Mouse (Mus musculus) brain, embryonic 18.5 days (tissue): ENCODE measurements at regions not wholly inside any gene's neighbourhood (a gene's known extent, or its start where the extent isn't known, plus 50 kb on each side); places are given as distances from the start of the nearest gene placed in this dataset.

Experiments
- DNase-seq: peaks from one replicate; pipeline ENCODE4 v3.0.0-alpha.2; 2012; ENCODE audit warnings: low read depth, low spot score

DNA sequence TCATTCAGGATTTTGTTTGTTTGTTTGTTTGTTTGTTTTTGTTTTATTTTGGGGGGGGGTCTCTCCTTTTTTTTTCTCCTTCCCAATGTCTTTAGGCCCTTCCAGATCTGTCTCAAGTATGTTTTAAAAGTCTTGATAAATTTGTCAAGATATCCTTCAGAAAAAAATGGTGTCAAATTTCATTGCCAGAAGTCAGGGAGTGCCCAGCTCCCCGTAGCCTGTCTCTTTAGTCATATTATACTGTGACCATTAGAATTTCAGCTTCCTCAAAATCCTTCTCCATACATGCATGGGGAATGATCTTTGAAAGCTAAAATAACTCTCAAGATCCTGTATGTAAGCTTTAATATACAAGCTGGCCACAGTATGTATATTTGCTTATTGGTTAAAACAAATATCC, 134.3 kb upstream of the Lpp start:
- no peak for DNase-seq

DNA sequence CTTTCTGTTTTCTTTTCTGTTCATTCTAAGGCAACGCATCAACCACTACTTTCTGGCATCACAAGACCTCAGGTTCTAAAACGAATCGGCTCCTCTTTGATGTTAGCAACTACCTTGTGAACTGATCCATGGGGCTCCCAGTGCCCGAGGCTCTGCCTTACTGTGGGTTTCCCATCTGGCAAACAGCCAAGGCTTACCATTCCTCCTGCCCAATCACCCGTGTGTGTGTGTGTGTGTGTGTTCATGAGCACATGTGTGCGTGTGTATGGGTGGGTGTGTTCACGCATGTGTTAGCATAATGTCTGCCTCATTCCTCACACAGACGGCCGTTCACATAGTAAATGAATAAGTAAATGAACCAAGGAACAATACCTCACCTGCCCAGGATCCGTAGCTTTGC, 138.3 kb upstream of the Lpp start:
- DNase-seq, result no peak

GRCm38 (mm10) chr16:24254590-24254989, 138.7 kb upstream of the Lpp start:
- no peak for DNase-seq

DNA sequence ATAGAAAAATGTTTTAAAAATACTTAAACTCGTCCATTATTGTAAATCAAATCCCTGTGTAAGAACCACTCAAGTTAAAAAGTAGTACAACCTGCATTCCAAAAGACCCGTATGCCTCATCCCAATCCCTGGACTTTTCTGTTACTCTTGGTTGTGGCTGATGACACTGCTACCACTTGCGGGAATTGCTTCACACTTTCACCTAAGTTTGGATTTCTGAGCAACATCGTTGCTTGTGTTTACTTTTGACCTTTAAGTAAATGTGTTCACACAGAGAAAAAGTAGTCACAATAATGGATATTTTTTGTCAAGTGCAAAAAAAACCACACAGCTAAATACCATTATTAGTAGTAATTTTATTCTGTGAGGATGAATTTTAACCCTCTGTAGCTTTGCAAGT, 139.2 kb upstream of the Lpp start:
- DNase-seq, result no peak

DNA sequence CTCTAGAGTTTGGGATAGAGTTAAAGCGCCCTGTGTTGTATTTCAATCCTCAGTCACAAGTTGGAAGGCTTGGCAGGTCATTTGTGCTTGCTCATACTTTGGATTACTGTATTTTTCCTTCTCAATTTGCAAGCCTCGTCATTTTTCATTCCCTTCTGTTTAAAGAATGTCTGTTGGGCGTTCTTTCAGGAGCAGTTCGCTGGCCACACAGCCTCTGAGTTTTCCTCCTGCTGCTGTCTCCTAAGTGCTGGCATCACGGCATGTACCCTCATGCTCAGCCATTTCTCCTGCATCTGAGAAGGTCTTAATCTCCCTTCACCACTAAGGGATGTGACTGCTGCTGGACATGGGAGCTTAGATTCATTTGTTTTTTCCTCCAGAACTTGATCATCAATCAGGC, 146.0 kb upstream of the Lpp start:
- DNase-seq, result no peak

GRCm38 (mm10) chr16:24238075-24238555, 155.2 kb upstream of the Lpp start:
- DNase-seq, result no peak

DNA sequence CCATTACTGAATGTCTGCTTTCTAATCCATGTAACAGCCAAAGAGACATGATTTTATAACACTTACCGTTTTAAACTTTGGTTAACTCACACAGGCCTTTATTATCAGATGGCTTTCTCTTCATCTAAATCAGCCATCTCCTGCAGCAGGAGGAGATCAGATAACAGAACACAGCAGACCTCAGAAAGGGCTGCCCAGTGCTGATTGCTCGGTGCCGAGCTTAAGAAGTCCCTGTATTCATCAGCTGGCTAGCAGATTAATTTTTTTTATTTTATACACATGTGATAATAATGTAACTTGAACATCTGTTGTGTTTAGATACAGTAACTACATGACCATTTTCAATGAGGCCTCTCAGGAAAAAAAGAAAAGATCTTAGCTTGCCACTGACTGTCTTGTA, 155.9 kb upstream of the Lpp start:
- no peak for DNase-seq

DNA sequence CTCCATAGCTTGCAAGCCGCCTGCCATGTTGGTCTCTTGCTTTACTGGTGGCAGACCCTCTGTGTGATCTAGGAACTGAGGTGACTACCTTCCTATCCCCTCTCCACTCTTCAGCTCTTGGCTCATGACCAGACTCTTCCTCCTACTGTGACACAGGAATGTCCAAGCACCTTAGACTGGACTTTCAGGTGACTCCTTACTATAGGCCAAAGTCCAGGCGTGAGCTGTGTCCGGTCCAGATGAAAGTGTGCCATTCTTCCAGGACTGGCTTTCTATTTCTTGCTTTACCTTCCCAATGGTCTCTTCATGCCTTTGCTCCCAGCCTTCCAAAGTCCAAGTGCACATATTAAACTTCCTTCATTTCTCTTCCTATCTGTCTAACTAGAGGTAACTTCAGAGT, 156.3 kb upstream of the Lpp start:
- no peak for DNase-seq

DNA sequence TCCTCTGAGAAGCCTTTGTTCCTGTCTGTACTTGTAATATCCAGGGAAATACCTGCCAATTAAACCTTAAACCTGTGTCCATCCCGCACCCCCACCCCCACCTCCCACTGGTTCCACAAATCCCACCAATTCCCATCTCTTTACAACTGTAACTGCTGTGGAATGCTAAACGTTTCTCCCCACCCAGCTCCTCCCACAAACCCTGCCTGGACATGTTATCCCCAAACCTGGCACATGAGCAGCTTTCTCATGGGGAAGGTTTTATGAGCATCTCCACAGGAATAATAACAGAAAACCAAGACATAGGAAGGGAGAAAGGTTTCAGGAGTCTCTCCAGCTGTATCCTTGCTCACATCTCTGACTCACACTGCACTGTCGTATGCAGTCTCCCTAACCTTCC, 156.8 kb upstream of the Lpp start:
- no peak for DNase-seq

GRCm38 (mm10) chr16:24234795-24235194, 158.5 kb upstream of the Lpp start:
- DNase-seq, result no peak

- DNase-seq, result no peak
Observed at GRCm38 (mm10) chr16:24232001-24232530, 161.2 kb upstream of the Lpp start.

GRCm38 (mm10) chr16:24231506-24231905, 161.8 kb upstream of the Lpp start:
- DNase-seq, result peak; percentile 6

- DNase-seq, result no peak
Observed at GRCm38 (mm10) chr16:24229002-24229607, 164.2 kb upstream of the Lpp start.

- no peak for DNase-seq
Observed at GRCm38 (mm10) chr16:24225897-24226296, 167.4 kb upstream of the Lpp start.

DNA sequence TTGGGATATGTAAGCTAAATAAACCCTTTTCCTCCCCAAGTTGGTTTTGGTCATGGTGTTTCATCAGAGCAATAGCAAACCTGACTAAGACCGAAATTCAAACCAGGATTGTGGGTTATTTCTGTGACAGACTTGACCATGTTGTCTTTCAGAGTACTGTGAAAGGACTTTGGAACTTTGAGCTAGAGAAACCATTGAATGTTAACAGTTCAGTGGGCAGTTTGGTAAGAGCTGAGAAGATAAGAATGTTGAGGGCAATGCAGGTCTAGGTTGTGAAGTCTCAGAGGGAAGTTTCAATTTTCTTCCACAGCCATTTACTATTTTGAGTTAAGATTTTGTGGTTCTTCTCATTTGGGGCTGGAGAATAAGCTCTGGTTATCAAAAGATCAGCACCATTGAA, 168.2 kb upstream of the Lpp start:
- no peak for DNase-seq

GRCm38 (mm10) chr16:24223901-24224300, 169.4 kb upstream of the Lpp start:
- DNase-seq, result no peak

GRCm38 (mm10) chr16:24223527-24223880, 169.8 kb upstream of the Lpp start:
- DNase-seq, result no peak

DNA sequence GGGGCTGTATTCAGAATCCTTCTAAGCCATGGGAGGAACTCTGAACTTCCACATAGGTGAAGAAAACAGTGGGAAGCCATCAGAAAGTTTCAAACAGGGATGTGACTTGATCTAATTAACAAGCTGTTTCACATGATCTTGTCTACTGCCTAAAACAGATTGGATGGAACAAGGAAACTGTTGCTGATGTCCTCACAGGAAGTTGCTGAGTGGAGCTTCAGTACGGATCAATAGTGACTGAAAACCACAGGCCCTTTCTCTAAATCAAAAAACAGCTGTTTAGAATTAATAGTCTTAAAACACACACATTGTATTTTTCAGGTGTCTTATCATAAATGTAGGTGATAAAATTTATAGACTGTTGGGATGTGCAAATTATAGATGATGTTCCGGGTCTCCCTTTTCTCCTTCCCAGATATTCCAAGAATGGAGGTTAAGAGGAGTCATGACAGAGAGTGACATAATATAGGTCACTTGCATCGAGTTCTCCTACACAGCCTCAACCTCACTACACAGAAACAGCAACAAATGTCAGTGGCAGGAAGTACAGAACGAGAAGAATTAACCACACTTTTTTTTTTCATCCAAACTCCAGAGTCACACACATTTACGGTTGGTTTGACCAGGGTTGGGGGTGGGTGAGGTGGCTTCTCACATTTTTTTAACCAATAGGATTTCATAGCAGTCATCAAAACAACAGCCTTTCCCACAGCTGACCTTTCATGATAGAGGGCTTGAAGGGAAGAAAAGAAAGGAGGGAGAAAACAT, 170.4 kb upstream of the Lpp start:
- no peak for DNase-seq

DNA sequence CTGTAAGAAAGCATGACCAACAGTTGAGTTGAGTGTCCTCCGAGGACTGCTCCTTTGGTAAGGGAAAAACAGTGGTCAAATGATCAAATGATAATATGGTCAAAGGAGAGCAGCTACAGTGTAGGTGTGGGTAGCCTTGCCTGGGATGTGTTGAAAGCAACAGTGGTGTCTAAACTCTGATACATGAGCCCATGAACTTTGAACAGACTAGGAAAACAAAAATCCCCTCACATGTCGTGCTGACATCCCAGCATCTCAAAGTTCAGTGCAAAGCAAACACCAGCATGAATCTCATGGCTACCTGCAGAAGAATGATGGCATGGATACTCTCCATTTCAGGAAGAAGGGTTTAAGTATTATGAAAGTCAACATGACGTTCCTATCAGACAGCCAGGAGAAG, 171.3 kb upstream of the Lpp start:
- DNase-seq, result no peak

DNA sequence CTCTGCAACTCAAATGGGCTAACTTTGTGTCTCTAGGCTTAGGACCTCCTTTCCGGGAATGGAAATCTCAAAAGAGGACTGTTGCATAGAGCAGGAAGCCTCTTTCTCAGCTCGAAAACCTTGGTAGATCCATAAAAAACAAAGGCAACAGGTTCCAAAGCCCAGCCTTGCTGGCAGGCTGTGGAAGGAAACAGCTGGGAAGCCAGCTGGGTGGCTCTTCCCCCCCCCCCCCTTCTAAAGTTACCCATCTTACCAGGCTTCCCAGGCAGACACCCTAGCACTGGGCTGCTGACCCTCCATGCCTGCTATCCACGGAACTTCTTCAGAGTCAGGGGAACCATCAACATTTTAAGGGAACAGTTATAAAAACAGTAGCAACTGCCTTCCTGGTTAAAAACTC, 172.7 kb upstream of the Lpp start:
- no peak for DNase-seq

DNA sequence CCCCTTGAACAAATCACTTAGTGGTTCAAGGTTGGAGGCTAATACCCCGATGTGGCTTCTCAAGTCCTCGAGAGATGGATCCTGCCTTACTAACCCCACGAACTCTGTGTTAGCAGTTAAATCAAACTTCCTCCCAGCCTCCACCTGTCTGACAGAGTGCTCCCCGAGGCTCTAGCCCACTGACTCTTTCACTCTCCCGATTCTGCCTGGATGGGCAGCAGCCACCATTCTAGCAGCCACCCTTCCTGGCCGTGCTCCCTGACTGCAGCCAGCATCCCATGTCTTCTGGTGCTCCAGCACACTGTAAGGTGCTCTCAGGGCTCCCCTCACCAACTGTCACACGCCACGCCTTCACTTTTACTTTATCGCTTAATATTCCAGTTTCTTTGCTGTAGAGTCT, 173.6 kb upstream of the Lpp start:
- DNase-seq, result no peak

DNA sequence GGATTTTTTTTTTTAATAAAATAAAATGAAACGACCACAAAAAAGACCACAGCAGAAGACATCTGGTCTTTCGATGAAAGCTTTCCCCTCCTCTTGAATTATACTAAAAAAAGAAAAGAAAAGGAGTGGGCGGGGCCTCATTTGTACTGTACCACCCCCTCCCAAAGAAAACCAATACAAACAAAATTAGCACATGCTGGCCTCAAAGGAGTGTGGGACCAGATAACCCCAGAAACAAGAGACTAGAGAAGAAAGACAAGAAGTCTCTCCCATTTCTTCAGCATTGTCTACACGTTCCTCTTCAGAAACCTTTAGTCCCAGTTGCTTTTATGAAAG, 174.5 kb upstream of the Lpp start:
- no peak for DNase-seq

GRCm38 (mm10) chr16:24218162-24218849, 175.0 kb upstream of the Lpp start:
- DNase-seq, result peak; percentile 8
